Mouse (Mus musculus): ENCODE measurements at regions not wholly inside any gene's neighbourhood (a gene's known extent, or its start where the extent isn't known, plus 50 kb on each side); places are given as distances from the start of the nearest gene placed in this dataset.

DNA sequence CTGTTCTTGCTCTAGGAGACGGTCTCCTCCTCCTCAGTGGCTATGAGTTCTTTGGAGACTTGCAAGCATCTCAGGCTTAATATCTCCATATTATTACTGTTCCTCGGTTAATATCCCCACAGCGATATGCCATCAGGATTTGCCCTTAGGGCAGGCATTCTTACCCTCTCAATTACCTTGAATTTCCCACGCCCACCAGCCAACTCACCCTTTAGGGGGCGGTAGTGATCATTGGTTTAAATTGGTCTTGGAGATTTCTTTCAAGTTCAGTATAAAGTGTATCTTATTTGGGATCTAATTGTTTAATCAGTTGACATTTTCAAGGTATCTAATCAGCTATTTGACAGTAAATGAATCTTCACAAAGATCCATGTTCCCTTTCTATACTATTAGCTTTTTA is 162.5 kb downstream of the Emp1 start:
- DNase-seq (ENCODE audit: low spot score) = no peak

DNA sequence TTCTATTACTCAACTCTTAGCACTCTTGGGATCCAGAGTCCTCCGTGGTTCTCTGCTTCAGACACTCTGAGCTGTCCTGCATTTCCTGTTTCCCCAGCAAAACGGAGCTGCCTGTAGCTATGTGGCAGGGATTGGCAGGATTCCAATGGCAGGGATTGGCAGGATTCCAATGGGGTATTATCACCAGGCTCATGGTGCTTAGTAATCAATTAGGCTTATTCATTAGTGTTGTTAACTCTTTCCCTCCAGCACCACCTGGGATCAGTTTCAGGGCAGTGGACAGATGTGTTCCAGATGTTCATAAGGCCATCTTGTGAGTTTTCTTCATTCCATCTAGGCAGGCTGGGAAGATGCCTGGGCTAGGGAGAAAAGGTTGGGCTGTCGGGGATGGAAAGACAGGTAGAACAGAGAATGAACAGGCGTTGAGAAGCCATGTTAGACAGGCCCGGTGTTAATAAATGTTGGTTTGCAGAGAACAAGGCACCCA is 163.5 kb downstream of the Emp1 start:
- DNase-seq (ENCODE audit: low spot score) = peak; percentile 20

DNA sequence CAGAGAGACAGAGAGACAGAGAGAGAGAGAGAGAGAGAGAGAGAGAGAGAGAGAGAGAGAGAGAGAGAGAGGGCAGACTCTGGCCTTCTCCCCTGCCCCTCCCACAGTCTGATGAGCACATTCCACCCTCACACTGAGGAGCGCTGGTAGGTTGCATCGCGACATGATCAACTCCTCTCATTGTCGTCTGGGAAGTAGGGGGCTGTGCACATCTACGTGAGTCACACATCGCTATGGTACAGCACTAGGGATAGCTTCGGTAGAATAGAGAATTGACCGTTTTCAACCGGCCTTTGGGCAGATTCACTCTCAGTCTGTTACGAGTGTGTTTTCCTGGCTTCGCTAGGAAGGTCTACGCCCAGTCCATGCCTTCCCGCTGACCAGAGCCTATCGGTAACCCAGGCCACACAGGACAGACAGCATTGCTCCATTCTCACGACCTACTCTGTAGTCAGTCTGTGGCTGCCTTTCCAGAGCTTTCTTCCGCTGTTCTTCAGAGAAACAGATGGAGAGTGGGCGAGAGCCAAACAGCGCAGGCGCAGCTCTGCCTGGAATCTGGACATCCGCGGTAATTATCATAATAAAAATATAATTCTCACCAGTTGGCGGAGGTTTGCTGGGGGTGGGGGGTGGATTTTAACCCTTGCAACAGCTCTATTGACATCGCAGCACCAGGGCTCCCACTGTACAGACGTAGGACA is 164.3 kb downstream of the Emp1 start:
- DNase-seq (ENCODE audit: low spot score) = no peak

DNA sequence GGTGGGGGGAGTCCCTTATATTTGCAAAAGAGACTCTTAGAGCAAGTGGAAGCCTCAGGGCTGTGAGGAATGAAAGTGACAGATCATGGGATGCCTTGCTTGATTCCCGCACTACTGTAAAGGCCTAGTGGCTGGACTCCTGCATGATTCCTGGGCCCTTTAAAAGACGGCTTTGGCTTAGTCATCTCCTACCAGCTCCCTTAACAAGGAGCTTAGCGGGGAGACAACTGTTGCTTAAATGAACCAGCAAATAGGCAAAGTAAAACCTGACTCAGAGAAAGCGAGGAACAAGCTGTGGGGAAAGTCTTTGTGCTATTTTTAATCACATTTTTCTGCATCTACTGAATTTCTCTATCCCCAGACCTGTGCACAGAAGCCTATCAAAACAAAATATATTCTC is 165.5 kb downstream of the Emp1 start:
- DNase-seq (ENCODE audit: low spot score) = no peak

DNA sequence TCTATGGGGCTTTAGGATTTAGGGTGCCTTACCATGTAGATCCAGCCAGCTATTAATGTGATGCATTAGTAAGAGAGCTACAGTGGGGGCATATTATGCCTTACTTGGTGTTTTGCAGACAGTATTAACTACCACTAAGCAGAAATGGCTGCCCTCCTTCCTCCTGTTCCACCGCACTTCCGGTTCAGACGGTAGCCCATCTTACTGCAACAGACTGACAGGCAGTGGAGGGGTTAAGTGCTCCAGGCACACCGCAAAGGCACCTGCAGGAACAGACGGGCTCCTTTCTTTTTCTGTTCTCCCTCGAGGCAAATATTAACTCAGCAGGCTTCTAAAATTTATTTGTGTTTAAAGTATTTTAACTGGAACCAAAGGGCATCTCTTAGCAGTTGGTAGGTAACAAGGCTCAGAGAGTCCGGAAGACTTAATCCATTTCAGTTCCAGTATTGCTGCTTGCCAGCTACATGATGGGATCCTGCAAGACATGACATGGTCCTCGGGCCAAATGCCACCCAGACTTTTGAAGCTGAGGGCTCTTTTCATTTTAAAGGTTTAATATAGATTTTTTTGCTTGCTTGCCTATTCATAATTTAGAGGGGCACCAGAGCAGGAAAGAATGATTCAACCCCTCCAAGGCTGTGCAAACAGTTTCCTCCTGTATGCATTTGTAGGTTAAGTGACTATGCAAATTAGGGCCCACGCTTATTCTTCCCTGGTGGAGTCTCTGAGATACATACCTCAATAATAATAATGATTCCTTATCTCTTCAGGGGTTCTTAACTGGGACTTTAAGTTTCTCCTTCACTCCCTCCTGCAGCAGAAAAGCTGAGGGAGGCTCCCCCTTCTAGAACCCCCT is 177.7 kb downstream of the Emp1 start:
- no peak for DNase-seq (ENCODE audit: low spot score)

DNA sequence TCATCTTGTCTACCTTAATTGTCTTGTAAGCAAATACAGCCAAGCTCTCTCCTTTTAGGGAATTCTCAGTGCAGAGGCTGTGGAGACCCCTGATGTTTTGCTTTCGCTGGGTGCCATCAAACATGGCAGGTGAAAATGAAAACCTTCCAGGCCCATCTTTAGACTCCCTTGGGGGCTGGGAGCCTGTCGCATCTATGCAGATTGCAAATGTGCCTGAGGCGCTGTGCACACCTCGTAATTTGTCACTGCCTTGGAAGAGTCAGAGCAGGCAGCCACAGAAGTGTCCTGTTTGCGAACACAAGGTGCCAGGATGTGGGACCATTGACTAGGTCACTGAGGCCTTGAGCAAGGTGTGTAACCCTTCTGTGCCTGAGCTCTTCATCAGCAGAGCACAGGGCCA is 179.2 kb downstream of the Emp1 start:
- DNase-seq (ENCODE audit: low spot score) = no peak

DNA sequence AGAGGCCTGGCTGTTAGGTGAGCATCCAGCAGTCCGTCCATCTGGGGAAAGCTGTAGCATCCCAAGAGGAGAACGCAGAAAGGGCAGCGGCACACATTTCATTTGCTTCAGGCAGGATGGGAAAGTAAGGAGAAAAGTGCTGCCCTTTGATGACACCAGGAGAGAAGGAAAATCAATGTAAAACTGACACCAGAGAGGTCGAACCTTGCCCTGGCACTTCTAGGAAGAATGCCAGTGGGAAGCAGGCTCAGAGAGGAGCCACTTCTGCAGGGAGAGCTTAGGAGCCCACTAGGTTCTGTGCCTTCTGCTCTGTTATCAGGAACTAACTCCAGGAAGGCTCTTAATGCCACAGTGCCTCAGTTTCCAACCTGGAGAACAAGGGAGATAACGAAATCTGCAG is 180.0 kb downstream of the Emp1 start:
- no peak for DNase-seq (ENCODE audit: low spot score)

DNA sequence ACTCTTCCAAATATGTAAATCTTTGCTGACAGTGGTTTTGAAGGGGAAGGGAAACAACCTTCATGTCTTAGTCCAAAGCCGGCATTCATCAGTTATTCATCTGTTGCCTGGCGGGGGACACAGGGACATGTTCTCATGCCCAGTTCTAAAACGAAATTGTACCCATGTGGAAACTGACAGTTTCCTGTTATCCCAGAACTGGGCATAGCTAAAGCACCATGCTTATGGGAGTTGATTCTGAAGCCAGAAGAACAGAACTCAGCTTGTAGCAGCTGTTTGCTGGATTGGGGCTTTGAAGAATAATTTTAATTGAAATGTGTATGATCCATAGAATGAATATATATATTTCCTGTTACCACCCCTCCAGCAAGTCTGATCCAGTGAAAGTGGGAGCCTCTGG is 181.0 kb downstream of the Emp1 start:
- DNase-seq (ENCODE audit: low spot score) = no peak

DNA sequence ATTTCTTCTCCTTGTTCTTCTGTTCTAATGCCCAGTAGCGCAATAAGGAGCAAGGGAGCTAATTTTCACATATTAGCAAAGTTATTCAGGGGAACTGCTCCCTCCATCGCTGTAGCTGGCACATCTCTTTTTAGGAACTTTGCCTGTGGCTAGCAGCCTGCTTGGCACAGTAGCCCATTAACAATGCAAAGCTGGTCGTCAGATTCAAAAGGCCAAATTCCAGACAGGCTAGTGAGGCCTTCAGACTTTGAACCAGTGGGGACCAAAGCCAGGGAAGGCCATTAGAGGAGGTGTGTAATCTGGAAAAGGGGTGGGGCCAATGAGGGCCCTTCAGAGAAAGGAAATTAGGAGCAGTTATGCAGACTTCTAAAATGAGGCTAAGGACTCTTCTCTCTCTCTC is 181.5 kb downstream of the Emp1 start:
- DNase-seq (ENCODE audit: low spot score) = no peak

DNA sequence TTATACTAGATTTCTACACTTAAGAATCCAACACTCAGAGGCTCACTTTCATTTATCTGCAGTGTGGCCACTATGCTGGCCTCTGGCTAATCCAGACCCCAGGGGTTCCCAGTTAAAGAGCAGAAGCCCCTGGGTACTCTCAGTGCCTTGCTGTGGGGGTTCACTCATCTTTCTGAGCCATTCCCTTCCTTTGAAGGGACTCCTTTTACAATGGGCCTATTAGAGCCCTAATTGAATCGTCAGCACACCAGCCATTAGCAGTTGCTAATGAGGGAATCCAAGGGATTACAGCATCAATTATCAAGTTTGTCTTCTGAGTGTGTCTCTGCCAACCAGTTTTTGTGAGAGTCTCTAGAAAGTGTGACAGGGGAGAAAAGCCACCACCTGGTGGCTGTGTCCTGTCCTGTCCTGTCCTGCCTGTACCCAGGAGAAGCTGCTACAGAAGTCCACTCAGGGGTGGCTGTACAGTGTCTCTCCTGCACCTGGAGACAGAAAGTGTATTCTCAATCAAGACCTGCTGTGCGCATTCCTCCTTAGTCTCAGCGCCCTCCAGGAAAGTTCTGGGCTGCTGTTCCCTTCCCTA is 188.1 kb downstream of the Emp1 start:
- DNase-seq (ENCODE audit: low spot score) = no peak

DNA sequence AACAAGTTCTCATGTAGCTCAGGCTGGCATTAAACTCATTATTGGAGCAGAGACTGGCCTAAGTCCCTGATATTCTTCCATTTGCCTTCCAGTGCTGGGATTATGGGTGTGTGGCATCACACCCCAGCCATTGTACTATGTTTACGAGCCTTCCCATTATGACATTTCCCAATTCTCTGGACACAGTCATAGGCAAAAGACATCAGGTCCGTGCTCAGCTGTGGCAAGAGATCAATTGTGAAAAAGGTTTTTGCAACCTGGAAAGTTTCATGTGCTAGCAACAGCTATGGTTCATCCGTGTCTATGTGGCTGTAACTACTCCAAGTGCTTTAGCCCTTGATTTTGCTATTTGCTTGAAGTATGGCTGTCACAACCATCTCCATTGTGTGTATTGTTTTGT is 190.1 kb downstream of the Emp1 start:
- DNase-seq (ENCODE audit: low spot score) = no peak

DNA sequence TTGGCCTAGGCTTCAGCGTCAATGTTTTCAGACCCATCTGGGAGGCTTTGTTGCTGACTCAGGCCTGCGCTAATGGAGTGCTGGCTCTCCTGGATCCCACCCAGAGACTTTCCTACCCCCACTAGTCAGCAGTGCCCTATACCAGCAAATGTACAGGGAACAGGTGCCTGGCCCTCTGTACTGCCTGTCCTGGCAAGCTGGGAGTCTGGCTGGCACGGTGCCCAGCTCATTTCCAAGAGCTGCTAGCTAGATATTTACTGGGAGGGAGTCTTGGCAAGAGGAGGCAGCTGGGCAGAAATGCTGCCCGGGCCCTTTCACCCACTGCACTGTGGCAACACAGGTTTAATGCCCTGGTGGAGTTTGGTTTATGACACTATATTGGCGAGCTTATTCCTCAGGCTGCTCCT is 197.2 kb downstream of the Emp1 start:
- no peak for DNase-seq (ENCODE audit: low spot score)

DNA sequence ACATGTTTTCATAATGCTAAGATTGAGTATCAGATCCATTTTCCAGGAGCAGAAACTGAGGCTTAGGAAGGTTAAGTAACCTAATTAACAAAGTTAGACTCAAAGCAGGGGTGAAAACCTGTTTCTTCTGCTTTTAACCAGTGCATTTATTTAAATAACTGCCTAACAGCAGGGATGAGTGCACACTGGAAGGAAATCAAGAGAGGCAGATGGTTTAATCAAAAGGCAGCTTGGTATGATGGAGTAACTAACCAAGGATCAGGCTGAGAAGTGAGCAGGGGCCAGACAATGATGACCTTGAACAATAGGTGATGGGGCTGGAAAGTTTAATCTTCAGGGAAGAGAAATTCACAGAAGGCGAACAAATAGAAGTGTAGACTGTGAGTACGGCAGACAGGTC is 199.9 kb downstream of the Emp1 start:
- no peak for DNase-seq (ENCODE audit: low spot score)

DNA sequence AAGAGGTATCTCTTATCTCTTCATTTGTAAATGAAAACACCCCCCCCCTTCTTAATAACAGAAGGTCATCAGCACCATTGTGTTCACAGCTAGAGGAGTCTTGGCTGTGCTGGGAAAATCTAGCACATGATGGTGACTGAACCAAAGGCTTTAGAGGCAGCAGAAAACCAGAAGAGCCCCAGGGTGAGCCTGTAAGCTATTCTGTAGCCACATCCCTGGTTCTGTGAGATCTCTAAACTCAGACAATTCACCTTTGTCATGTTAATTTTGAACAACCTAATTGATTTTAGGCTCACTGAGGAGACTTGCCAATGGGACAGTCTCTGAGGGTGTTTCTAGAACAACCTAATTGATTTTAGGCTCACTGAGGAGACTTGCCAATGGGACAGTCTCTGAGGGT is 201.4 kb downstream of the Emp1 start:
- DNase-seq (ENCODE audit: low spot score) = no peak

DNA sequence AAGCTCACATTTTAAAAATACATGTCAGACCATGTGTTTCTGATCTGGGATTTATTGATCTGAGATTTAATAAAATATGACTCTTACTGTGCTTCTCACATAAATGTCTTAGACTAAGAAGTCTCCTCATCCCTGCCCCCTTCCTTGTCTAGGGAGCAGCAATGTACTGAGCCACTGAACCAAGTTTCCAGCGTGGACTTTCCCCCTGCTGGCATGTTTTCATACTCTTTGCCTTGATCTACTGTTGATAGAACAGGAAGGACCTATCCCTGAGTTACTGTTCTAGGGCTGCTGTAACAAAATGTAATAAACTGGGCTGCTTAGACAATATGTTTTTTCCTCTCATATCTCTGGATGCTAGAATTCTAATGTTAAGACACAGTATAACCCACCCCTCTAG is 206.7 kb downstream of the Emp1 start:
- no peak for DNase-seq (ENCODE audit: low spot score)

DNA sequence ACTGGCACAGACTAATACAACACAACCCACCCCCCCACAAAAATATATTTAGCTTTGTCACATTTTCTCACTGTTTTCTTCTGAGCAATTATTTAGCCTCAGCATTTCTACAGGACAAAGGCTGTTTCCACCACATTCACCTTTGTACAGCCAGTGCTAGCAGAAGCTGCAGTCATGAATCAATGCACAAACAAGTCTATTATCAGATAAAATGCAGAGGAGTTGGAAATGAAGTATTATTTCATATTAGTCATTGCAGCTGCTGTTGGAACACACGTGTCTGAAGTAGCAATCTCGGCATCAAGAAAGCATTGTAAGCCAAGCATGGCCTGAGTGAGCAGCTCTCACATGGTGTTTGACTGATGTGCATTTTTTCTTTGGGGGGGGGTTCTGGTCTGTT is 212.9 kb downstream of the Emp1 start:
- no peak for DNase-seq (ENCODE audit: low spot score)

DNA sequence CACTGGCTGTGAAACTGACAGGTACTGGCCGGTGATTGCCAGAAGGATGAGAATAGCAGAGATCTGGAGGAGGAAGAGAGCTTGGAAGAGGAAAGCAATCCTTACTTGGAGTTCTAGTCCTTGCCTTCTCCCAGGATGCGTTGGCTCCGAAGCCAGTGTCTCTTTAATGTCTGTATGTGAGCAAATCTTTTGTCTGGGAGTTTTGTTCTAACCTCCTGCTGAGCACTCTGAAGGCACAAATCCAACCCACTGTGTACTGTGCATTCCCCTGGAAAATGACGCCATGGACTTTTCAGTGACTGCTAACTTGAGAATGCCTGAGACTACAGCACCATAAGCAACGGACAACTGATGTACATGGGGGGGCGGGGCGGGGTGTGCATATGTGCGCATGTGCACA is 216.4 kb downstream of the Emp1 start:
- no peak for DNase-seq (ENCODE audit: low spot score)

DNA sequence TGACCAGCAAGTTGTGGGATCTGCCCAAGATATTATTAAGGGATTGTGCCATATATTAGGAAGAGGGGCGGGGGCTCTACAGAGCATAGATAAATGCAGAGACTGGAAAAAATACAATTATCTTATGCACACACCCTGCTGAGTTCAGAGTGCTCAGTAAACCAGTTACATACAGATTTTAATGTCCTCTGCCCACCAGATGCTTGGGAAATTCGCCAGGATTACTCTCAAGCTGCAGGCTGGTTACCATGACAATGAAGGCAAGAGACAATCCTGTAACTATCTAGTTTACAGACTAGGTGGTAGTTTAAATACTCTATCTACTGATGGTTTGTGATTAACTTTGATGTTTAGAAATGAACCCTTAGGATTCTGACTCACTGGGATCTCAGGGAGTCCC is 220.2 kb downstream of the Emp1 start:
- no peak for DNase-seq (ENCODE audit: low spot score)

DNA sequence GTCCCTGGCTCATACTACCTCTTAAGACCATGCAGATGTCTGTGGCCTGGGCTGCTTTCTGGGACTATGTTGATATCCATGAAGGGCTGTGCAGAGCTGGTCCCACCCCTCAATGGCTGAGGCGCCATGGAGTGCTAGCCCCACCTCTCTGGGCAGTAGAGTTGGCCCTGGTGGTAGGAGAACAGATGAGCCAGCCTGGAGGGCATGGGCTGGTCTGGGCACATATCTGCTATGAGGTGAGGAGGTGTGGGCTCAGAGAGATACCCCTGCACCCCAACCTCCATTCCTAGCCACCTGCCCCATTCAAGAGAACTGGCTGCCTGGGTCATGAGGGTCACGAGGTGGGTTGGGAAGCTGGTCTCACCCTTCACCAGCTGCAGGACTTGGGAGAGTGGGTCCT is 222.4 kb downstream of the Emp1 start:
- no peak for DNase-seq (ENCODE audit: low spot score)

DNA sequence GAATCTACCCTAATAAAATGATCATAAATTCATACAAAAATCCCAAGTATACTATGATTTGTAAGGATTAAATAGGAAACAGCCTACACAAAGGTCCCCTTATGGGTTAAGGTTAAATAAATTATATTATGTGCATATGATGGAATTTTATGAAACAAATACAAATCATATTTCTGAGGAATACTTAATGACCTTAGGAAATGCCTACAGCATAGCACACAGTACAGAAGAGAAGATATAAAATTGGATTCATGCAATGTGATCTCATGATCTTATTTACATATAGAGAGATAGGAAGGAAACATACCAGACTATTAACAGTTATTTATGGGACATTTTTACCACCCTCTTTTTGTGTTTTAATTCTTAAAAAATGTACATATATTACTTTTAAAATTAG is 227.7 kb downstream of the Emp1 start:
- DNase-seq (ENCODE audit: low spot score) = no peak

DNA sequence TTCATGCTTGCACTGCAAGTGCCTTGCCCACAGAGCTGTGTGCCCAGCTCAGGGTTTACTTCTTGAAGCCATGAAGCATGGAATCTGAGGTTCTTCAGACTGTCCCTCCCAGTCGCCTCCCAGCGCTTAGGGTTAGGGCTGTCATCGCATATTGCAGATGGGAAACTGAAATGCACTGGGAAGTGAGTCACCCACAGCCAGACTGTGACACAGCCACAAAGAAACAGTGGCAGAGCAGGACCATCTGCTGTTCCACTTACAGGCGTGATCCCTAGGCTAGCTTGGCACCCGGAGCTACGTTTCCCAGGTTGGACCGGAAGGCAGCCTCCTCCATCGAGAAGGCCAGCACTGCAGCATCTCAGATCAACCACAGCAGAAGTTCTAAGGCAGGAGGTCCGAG is 228.7 kb downstream of the Emp1 start:
- no peak for DNase-seq (ENCODE audit: low spot score)

DNA sequence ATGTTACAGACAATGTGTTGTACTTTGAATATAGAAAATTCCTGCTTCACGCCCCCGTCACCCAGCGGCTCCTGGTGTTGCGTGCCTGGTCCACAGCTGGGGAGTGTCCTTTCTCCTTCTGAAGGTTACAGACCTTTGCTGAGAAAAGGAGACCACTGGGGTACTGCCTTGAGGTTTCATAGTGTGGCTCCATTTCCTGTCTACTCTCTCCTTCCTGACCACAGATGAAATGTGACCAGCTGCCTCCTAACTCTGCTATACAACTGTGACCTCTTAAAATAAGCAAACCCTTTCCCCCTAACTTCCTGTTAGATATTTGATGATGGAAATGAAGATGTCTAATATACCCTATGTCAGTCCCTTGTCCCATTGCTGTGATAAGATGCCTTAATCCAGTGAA is 234.0 kb downstream of the Emp1 start:
- no peak for DNase-seq (ENCODE audit: low spot score)

DNA sequence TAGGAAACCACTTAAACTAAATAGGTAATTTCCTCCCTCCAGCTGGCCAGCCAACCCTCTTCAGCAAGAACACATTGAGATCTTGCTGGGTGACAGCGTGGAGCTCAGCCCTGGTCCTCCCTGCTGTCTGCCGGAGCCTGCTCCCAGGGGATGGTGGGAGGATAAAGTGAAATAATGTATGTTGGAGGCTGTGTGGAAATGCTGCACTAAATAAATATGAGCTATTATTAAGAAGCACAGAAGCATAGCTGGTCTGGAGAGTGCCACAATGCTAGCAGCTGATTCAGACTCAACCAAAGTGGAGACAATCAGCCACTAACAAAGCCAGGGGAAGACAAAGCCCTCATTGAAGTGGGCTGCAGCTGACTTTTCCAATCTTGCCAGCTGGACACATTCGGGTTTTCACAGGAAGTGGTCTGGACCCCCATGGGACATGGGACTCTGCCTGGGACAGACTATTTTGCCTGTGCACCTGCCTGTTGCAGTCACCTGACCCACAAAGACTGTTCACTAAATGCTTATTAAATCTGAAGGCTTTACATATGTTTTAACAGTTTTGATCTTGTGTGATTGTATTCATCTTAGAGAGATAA is 248.3 kb downstream of the Emp1 start:
- DNase-seq (ENCODE audit: low spot score) = no peak
